Mouse (Mus musculus) embryonic fibroblast, embryonic 13.5 days (primary cell): Measurements from ENCODE around the gene Cdk11b.

Experiments used
- CTCF ChIP-seq: IDR thresholded peaks from 2 replicates; pipeline ENCODE4 v1.5.1; 2011; ENCODE audit warnings: mild to moderate bottlenecking, control low read depth, low read length, moderate library complexity, borderline replicate concordance; ENCODE audit not compliant: insufficient read depth
- POLR2A ChIP-seq: IDR thresholded peaks from 2 replicates; pipeline ENCODE4 v1.6.1; 2011; ENCODE audit warnings: low read depth, mild to moderate bottlenecking, control low read depth, low read length, moderate library complexity

DNA sequence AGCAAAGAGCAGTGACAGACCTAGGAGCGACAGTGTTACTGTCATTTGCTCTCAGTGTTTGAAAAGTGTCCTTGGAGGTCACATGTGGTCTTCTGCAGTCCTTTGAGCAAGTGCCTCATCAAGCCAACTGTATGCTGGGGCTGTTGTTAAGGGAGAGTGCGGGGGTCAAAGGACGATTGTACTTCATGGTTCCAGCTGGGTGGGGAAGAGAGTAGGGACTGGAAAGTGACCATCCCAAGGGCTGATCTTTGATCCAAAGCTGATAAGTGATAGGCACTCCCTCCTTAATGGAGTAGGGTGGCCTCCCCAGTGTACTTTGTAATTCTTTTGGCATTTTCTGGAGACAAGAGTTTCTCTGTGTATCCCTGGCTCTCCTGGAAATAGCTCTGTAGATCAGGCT, 12.8 kb upstream of the Cdk11b start:
- TF ChIP-seq CTCF (no peak), POLR2A (no peak)
